Mouse (Mus musculus) cerebellum, postnatal 14 days (tissue): ENCODE measurements at regions not wholly inside any gene's neighbourhood (a gene's known extent, or its start where the extent isn't known, plus 50 kb on each side); places are given as distances from the start of the nearest gene placed in this dataset.

Experiments used
- DNase-seq, 2 experiments: peaks; one replicate each; pipeline ENCODE4 v3.0.0; 2021; ENCODE audit warnings: mixed read lengths in 2 of 2

GRCm38 (mm10) chr15:36719241-36719640 is 288.3 kb downstream of the Zfp706 start:
- DNase-seq, result no peak

GRCm38 (mm10) chr15:36717835-36718234 is 289.7 kb downstream of the Zfp706 start:
- DNase-seq, result no peak

- no peak for DNase-seq
Observed at GRCm38 (mm10) chr15:36716686-36717038, 290.9 kb downstream of the Zfp706 start.

- DNase-seq, result peak; percentile 83 to 86
Observed at GRCm38 (mm10) chr15:36715745-36716685, 291.6 kb downstream of the Zfp706 start.

DNA sequence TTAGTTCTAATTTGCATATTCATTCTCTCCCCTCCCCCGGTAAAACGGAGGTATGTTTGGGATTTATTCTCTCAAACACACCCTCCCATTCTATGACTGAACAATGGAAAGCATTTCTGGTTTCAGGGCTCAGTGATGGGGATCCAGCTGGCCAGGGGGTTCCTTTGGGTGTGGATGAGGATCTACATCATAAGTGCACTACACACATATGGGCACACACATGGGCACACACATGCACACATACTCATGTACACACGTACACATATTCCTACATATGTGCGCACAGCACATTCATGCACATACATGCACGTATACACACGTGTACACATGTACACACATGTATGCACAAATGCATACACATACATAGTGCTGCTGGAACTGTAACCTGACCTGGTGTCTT is 292.4 kb downstream of the Zfp706 start:
- DNase-seq, result no peak

GRCm38 (mm10) chr15:36709788-36710187 is 297.8 kb downstream of the Zfp706 start:
- no peak for DNase-seq

DNA sequence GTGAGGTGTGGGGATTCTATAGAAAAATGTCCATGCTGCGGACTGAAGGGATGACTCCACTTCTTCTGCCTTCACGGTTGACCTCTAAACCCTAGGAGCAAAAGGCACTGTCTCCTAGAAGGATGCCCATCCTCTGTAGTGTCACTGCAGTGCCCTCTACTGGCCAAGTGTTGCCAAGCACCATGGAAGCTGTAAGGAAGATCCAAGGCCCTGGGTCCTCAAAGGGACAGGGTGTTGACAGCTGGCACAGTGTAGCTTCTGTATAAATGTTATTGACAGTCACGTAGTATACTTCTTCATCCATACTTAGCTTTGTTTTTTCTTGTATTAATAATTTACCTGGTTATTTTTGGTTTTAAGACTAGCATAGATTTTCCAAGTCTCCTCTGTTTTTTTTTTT is 299.1 kb downstream of the Zfp706 start:
- peak; percentile 88 to 94 for DNase-seq

DNA sequence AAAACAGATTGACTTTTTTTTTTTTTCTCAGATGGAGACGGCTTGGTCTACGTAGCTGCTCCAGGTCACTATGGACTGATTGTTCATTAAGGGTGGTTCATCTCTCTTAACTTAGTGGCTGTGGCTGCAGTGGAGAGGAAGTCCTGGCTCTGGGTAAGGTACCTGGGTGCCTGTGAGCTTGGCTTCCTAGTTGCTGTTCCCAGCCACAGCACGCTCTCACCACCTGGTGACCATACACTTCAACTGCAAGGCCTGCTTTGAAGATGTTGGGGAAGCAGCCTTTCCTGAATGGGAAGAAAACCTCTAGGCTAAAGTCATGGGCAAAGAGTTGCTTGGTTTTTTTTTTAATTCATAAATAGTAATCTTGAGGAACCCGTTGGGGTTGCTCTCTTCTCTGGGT is 301.6 kb downstream of the Zfp706 start:
- peak; percentile 66 to 72 for DNase-seq

DNA sequence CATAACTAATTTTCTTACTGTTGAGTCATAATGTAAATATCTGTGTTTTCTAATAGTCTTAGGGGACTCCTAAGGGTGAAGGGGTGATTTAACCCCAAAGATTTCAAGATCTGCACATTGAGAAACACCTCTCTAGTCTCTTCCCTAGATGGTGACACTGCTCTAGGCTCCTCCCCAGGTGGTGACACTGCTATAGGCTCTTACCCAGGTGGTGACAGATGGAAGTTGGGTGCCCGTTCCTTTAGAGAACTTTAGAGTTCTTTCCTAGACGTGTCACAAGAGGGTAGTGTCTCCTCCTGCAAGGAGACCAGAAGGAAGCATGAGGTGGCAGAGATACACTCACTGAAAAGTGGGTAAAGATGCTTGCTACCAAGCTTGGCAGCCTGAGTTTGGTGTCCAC is 302.2 kb downstream of the Zfp706 start:
- no peak for DNase-seq

- DNase-seq, result no peak
Observed at GRCm38 (mm10) chr15:36701846-36702245, 305.7 kb downstream of the Zfp706 start.

GRCm38 (mm10) chr15:36700196-36700595 is 307.4 kb downstream of the Zfp706 start:
- DNase-seq, result no peak

DNA sequence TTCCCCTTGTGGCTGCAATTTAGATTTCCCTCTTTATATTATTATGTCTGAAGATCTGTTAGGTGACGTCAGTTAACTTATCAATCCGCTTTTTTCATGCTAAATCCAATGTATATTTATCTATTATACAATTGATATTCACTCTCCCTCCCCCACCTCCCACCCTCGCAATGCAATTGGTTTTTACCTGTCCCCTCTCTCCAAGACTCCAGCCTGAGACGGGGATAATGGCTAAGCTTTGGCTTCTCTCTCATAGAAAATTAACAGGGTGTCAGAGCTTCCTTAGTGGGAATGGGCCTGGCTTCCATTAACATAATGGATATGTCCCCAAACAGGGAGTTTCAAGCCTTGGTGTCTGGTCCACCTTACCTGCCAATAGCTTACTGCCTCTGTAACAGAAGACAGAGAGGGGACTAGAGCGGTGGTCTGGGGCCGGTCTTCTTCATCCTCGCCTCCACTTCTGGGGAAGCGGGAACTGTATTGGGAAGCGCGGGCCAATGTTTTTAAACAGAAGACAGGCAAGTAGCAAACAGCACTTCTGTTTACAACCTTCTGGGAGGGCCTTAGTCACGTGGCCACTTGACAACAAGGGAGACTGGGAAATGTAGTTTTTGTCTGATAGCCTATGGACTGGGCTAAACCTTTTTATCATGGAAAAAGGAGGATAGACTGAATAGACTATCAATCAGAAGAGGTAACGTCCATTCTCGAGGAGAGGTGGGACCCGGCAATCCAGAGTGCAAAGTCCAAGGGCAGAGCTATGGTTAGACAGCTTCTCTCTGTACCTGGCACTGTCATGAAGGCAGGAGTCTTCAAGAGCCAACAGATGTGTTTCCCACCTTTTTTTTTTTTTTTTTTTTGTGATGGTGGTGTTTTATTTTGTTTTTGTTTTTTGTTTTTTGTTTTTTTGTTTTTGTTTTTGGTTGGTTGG is 312.1 kb downstream of the Zfp706 start:
- peak; percentile 58 to 64 for DNase-seq

DNA sequence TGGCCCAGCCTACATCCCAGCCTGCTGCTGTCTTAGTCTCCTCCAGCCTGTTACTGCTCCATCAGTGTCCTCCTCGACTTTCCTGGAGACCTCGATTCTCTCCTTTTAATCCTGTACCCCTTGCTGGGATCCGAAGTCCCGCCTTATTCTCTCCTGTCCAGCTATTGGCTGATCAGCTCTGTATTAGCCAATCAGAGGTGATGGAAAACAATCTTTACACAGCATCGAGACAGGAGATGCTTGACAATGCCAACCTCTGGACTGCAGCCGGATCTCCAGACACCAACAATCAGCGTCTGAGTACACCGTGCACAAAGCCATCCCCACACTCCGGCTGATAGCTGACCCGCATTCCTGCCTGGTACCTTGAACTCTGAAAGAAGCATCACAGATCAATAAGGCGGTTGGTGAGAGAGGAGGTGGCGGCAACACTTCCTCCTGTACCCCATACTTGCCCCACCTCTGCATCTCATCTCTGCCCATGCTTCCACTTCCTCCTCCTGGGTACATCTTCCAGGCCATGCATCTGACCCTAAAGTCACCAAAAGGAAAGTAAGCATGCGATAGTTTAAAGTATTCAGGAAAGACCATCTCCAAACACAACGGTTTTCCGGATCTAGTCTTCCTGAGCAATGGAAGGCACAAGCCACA is 316.4 kb downstream of the Zfp706 start:
- no peak for DNase-seq

- DNase-seq, result no peak
Observed at GRCm38 (mm10) chr15:36689881-36690280, 317.7 kb downstream of the Zfp706 start.

GRCm38 (mm10) chr15:36689301-36689700 is 318.3 kb downstream of the Zfp706 start:
- DNase-seq, result no peak

GRCm38 (mm10) chr15:36688051-36688754 is 319.4 kb downstream of the Zfp706 start:
- DNase-seq, result no peak

- no peak for DNase-seq
Observed at GRCm38 (mm10) chr15:36684684-36685083, 322.9 kb downstream of the Zfp706 start.

GRCm38 (mm10) chr15:36682832-36683231 is 324.7 kb downstream of the Zfp706 start:
- no peak for DNase-seq

GRCm38 (mm10) chr15:36682159-36682558 is 325.4 kb downstream of the Zfp706 start:
- no peak for DNase-seq

DNA sequence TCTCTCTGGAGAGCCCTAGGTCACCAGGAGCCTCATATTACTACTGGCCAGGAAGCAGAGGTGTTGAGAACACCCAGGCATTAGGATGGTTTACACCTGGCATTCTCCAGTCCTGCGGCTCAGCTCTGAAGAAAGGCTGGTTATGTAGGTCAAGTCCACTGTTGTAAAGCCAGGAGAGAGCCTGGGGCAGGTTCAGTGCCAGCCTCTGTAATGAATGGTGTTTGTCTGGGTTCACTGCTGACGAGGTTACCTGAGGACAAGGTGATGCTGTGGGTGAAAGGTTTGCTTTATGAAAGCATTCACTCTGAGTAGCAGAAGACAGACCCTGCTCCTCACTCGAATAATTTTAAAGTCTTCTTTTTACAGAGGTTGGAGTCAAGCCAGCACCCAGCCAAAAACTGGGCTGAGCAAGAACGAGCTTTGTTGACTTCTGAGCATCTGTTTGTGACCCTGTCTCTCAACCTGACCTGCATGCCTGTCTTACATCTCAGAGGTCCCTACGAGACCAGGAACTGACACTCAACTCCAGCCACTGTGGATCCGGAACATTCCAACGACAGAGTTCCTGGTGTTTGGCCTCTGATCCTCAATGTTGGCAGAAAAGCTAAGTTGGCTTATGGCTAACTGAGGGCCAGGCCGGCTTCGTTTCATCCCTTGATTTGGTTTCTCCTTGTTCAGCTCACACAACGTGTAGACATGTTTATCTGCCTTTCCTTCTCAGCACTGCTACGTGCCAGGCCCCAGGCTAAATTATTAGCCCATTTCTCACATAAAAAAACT is 327.0 kb downstream of the Zfp706 start:
- no peak for DNase-seq

DNA sequence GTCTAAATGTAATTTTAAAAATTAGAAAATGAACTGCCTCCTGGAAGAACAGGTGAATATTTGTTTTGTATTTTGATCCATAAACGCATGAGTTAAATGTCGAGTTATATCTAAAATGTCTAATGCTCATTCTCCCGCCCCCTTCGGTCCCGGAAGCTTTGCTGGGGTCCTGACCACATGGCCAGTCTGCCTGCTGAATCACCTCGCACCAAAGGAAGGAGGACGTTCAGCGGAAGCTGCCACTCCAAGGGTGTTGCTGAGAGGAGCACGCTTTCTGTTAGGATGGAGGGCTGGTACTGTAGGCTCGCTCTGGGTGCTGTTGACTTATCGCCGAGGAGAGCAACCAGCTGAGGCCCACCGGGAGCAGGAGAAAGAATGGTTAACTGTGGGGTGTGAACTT is 328.0 kb downstream of the Zfp706 start:
- DNase-seq, result no peak

DNA sequence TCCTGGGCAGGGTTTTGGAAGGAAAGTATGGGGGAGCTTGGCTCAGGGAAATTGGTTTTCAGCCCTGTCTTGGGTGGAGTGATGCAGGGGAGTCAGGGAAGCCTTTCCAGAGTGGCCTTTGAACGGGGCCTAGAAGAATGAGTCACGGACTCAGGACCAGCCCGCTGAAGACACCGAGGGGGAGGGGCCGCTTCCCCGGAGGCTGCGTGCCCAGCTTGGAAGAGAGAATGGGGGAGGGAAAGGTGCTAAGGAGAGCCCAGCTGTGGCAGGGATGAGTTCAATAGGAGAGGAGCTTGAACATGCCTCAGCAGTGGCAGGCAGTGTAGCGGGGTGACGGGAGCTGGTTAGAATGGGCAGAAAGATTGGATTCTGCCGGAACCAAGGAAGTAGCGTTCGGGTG is 337.8 kb downstream of the Zfp706 start:
- DNase-seq, result no peak
